Mouse (Mus musculus) forebrain, embryonic 11.5 days (tissue): ENCODE data around the gene Fndc8. TPM values are rescaled to one million over a fixed set of nuclear protein-coding genes. Genes with fewer than 3 reads are reported as not detected.
A peak's percentile ranks its signal among the peaks of the same experiment; 100 is the strongest.

Experiments
- ATAC-seq: fragments of 200-750 bp; cut with Nextera tagmentation; replicated peaks from 2 replicates; pipeline ENCODE4 v1.8.0; 2017; ENCODE audit warnings: moderate TSS enrichment; ENCODE audit not compliant: low FRiP score
- DNase-seq: peaks from one replicate; pipeline ENCODE4 v3.0.0-alpha.2; 2017; ENCODE audit warnings: low spot score
- H3K27ac ChIP-seq: fragments of 300-500 bp; sonication (generic); 2 replicates; pipeline ENCODE4 v1.5.1; 2014; ENCODE audit warnings: low read depth, low read length
- H3K27me3 ChIP-seq: fragments of 300-500 bp; sonication (generic); 2 replicates; pipeline ENCODE4 v1.6.1; 2014; ENCODE audit warnings: mild to moderate bottlenecking, low read length, mixed read lengths; ENCODE audit not compliant: control insufficient read depth, insufficient read depth
- H3K36me3 ChIP-seq: fragments of 300-500 bp; sonication (generic); 2 replicates; pipeline ENCODE4 v1.6.1; 2014; ENCODE audit warnings: mild to moderate bottlenecking, low read length, moderate library complexity, mixed read lengths; ENCODE audit not compliant: control insufficient read depth, insufficient read depth
- H3K4me1 ChIP-seq: fragments of 300-500 bp; sonication (generic); replicated peaks from 2 replicates; pipeline ENCODE4 v1.6.1; 2014; ENCODE audit warnings: low read length, mixed read lengths; ENCODE audit not compliant: control insufficient read depth, insufficient read depth
- H3K4me2 ChIP-seq: fragments of 300-500 bp; sonication (generic); 2 replicates; pipeline ENCODE4 v1.6.1; 2014; ENCODE audit warnings: low read depth, mild to moderate bottlenecking, low read length, moderate library complexity, mixed read lengths; ENCODE audit not compliant: severe bottlenecking
- H3K4me3 ChIP-seq: fragments of 300-500 bp; sonication (generic); 2 replicates; pipeline ENCODE4 v1.5.1; 2014; ENCODE audit warnings: low read depth, low read length
- H3K9ac ChIP-seq: fragments of 300-500 bp; sonication (generic); 2 replicates; pipeline ENCODE4 v1.6.1; 2014; ENCODE audit warnings: low read length
- H3K9me3 ChIP-seq: fragments of 300-500 bp; sonication (generic); 2 replicates; pipeline ENCODE4 v1.6.1; 2016; ENCODE audit warnings: low read length, mixed read lengths; ENCODE audit not compliant: control insufficient read depth
- WGBS: fragments of 180-500 bp; shearing (Covaris S2); extraction: QIAGEN DNeasy Blood & Tissue Kit; methylation state at CpG from one replicate; pipeline ENCODE4 v1.1.7; 2014; 5-methylcytosine and 5-hydroxymethylcytosine counted together
- polyA plus RNA-seq: library from polyadenylated mRNA; unstranded; fragments of >200 nt; fragmentation: Nextera tagmentation; extraction: Ambion mirVana; gene quantifications from 2 replicates; pipeline ENCODE4 v1.2.1, GENCODE M21; 2014

The Fndc8 gene
- polyA plus RNA-seq, 1 experiment from 2014 or later = 0.44 TPM

DNA sequence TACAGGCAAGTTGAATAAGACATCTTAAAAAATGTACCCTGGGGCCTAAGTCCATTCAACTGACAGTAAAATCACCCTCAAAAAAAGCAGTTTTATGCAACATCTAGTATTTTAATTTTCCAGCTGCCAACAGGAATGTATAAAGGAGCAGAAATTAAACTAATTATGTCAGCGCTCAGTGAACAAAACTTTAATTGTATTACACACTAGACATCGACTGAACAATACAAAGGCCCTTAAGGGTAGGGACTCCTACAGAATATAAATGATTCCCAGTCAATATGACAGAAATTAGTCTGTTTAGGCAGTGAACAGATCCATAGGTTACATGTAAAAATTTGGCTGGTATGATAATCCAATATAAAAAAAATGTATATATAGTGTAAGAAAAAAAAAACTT lies 28.9 kb upstream of the Fndc8 start:
- Histone ChIP-seq H3K9me3 (no peaks in the 10 kb centered on the region), H3K36me3 (no peaks in the 10 kb centered on the region), H3K27me3 (no peaks in the 10 kb centered on the region), H3K4me3 (no peak overlapping the region), H3K4me2 (no peak overlapping the region), H3K4me1 (peaks cover 10% of the 10 kb centered on the region; the same call in 1 of the 2 replicates), H3K27ac (peak overlapping the region; percentile 71; the same call in 1 of the 2 replicates), H3K9ac (no peak overlapping the region)
- ATAC-seq = peak; percentile 63; the same call in 1 of the 2 replicates
- WGBS = 31% methylated on average over 2 of the region's 2 CpGs
- no peak for DNase-seq

DNA sequence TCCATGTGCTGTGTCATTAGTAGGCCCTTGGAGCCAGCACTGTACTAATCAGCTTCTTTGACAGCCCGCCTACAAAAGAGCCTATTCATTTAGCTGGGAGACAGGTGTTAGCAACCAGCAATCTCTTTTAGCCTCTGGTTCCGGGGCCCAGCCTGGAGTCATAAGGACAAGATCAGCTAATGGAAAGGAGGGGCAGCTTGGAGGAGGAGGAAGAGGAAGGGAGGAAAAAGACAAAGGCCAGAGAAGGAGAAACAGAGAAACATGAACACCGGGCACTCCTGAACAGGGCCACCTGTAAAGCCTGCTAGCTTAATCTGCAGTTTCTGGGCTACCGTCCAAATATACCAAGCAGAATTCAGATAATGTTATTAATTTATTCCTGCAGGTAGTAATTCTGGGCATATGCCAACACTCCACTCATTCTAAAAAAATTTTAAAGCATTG lies 28.4 kb upstream of the Fndc8 start:
- H3K4me3 ChIP-seq = no peak overlapping the region
- 31% methylated on average over 4 of the region's 4 CpGs for WGBS
- no peaks in the 10 kb centered on the region for H3K36me3 ChIP-seq
- no peaks in the 10 kb centered on the region for H3K9me3 ChIP-seq
- H3K4me1 ChIP-seq = peaks cover 10% of the 10 kb centered on the region; the same call in 1 of the 2 replicates
- DNase-seq (no peak), ATAC-seq (peak; percentile 82)
- no peak overlapping the region for H3K9ac ChIP-seq
- H3K27ac ChIP-seq = peak overlapping the region; percentile 60
- no peaks in the 10 kb centered on the region for H3K27me3 ChIP-seq
- no peak overlapping the region for H3K4me2 ChIP-seq

DNA sequence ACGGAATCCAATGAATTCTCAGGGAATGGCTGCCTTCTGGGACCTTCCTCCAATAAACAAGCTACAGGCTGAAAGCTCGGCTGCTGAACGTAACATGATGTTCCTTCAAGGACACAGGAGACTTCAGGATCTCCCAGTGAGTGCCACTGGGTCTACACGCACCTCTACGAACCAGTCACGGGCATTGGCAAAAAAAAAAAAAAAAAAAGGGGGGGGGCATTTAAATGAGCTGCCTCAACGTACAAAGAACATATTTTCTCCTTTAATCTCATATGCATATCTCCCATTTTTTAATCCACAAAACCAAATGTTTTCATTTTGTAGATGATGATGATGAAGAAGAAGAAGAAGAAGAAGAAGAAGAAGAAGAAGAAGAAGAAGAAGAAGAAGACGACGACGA lies 26.0 kb upstream of the Fndc8 start:
- Histone ChIP-seq H3K27ac (no peak overlapping the region), H3K9ac (no peak overlapping the region), H3K27me3 (no peaks in the 10 kb centered on the region), H3K36me3 (no peaks in the 10 kb centered on the region), H3K9me3 (no peaks in the 10 kb centered on the region), H3K4me1 (peaks cover 10% of the 10 kb centered on the region; the same call in 1 of the 2 replicates), H3K4me3 (no peak overlapping the region), H3K4me2 (no peak overlapping the region)
- WGBS = 87% methylated on average over 10 of the region's 10 CpGs
- DNase-seq = no peak
- no peak for ATAC-seq

DNA sequence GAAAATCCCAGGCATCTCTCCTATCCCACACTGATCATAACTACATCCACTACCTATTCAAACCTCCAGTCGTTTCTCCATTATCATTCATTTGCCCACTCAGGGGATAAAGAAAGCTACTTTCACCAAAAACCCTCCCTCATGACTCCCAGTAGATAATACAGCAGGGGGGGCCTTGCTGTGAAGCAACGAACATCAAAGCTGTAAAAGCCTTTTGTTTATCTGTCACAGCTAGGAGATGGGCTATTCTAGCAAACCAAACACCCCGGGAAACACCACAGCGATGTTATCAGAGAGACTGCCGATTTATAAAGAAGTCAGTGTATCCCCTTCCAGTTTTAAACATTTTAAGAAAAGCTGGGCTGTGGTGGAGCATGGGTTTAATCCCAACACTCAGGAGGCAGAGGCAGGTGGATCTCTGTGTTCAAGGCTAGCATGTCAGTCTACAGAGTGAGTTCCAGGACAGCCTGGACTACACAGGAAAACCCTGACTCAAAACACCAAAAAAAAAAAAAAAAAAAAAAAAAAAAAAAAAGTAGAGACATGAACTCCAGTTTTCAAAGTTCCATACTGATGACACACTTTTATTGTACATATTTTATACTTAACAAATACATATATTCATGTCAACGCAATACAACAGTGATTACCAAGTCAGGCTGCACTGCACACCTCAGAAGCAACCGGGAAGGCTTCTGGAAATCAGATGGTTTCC lies 24.9 kb upstream of the Fndc8 start:
- Histone ChIP-seq H3K9me3 (no peaks in the 10 kb centered on the region), H3K4me1 (peaks cover 8% of the 10 kb centered on the region; the same call in 1 of the 2 replicates), H3K36me3 (no peaks in the 10 kb centered on the region), H3K4me3 (no peak overlapping the region), H3K4me2 (no peak overlapping the region), H3K9ac (no peak overlapping the region), H3K27ac (no peak overlapping the region), H3K27me3 (no peaks in the 10 kb centered on the region)
- no peak for DNase-seq
- WGBS = 35% methylated on average over 7 of the region's 7 CpGs
- ATAC-seq = no peak

DNA sequence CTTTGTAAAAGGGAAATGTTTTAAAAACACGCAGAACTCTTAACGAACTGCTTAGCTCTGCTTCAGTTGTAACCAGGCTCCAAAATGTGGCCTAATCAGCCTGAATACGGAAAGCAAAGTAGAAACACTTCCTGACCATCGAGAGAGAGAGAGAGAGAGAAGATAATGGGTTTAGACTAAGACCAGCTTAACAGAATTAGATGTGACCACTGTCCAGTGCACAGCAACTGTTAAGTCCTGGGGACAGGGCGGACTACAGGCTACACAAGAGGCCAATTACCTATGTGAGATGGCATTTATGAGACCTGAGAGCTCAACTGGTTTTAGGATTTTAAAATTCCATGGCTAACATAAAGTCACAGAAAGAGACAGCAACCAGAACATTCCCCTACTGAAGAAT lies 24.0 kb upstream of the Fndc8 start:
- no peak overlapping the region for H3K9ac ChIP-seq
- H3K36me3 ChIP-seq = no peaks in the 10 kb centered on the region
- no peaks in the 10 kb centered on the region for H3K27me3 ChIP-seq
- ATAC-seq (no peak), DNase-seq (no peak)
- no peak overlapping the region for H3K4me3 ChIP-seq
- 50% methylated on average over 5 of the region's 5 CpGs for WGBS
- no peaks in the 10 kb centered on the region for H3K9me3 ChIP-seq
- no peak overlapping the region for H3K27ac ChIP-seq
- H3K4me2 ChIP-seq = no peak overlapping the region
- peaks cover 1% of the 10 kb centered on the region; the same call in 1 of the 2 replicates for H3K4me1 ChIP-seq

DNA sequence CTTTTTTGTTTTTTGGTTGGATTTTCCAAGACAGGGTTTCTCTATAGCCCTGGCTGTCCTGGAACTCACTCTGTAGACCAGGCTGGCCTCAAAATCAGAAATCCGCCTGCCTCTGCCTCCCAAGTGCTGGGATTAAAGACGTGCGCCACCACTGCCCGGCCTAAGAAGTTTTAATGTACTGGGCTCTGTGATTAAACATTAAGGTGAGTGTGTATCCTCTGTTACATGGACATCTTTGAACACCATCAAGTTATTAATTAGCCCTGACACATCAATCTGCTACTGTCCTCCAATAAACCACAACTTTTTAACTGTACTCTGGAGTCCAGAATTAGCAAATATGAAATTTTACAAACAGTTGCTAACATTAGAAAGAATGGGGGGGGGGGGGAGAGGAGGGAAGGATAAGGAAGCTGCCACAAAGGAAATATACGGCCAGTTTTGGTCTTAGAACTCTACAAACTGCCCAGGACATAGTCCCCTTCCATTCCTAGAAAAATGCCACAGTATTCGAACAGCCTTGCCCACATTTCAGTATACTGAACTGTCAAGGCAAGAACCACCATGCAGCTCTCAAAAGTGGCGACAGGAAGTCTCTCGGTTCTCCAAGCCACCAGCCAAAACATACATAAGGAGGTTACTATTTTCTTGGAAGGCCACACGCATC lies 22.3 kb upstream of the Fndc8 start:
- peak overlapping the region; percentile 78; the same call in 1 of the 2 replicates for H3K4me2 ChIP-seq
- no peak overlapping the region for H3K27ac ChIP-seq
- H3K9ac ChIP-seq = no peak overlapping the region
- H3K36me3 ChIP-seq = no peaks in the 10 kb centered on the region
- no peak for ATAC-seq
- H3K4me1 ChIP-seq = 0 out of 2 replicates have a peak, but pooled peaks cover 1% of the 10 kb centered on the region
- no peaks in the 10 kb centered on the region for H3K27me3 ChIP-seq
- no peak for DNase-seq
- peak overlapping the region; percentile 76 for H3K4me3 ChIP-seq
- no peaks in the 10 kb centered on the region for H3K9me3 ChIP-seq
- WGBS = 80% methylated on average over 9 of the region's 9 CpGs

DNA sequence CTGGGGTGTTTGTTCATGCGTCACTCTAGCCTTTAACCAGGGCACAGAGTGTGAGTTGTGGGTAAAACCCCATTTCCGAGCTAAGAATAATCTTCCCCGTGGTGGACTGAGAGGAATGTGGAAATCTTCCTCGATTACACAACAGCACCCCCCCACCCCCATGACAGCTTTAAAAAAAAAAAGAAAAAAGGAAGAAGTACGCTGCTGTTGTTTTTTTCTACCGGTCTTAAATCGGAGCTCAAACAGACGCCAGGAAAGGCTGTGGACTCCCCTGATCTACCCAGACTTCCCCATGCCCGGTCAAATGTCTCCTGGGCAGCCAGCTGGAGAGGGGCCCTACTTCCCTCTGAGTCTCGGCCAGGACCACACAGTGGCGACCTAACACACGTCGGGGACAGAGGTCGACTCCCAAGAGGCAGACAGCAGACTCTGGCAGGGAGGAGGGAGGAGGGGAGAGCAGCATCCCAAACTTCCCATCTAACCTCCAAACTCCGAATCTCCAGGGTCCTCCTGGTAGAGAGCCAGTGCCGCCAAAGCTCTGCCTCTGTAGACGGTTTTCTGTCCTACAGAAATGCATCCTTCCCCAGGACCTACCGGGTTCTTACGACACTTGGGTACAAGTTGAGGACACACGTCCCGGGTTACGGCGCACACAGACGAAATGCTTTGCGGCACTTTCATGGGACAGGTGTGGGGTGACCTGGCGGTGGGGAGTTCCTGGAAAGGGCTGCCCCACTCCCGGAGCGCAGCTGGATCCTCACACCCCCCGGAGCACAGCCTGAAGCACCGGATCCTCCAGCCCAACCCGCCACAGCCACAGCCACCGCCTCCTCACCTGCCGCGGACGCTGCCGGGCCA lies 21.5 kb upstream of the Fndc8 start:
- H3K36me3 ChIP-seq = no peaks in the 10 kb centered on the region
- H3K27me3 ChIP-seq = no peaks in the 10 kb centered on the region
- DNase-seq = peak; percentile 56
- H3K4me3 ChIP-seq = peak overlapping the region; percentile 76
- WGBS = 5% methylated on average over 36 of the region's 36 CpGs
- H3K4me2 ChIP-seq = peak overlapping the region; percentile 78
- peak overlapping the region; percentile 75 for H3K9ac ChIP-seq
- peak; percentile 37; the same call in 1 of the 2 replicates for ATAC-seq
- 0 out of 2 replicates have a peak, but pooled peaks cover 1% of the 10 kb centered on the region for H3K4me1 ChIP-seq
- H3K27ac ChIP-seq = no peak overlapping the region
- H3K9me3 ChIP-seq = no peaks in the 10 kb centered on the region

DNA sequence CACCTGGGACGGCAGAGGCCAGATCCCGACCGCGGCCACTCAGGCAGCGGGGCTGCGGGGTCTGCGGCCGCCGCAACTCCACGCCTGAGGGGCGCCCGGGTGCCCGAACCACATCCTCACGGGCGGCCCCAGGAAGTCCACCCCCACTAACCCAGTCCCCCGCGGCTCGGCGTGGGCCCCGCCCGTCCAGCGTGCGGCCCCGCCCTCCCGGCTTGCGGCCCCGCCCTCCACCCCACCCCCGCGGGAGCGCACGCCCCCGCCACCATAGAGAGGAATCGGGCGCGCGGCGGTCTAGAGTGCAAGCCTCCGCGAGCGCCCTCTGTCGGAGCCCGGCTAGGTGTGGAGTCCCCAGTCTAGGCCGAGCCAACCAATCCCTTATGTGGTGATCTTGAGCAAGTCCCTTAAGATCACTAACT lies 20.9 kb upstream of the Fndc8 start, which contains the start of gene Rffl:
TSS of gene Rffl (minus strand) at position 180 of the 416 bp plus-strand sequence.
- under 1% methylated on average over 43 of the region's 43 CpGs for WGBS
- H3K27me3 ChIP-seq = no peaks in the 10 kb centered on the region
- DNase-seq (peak; percentile 98), ATAC-seq (peak; percentile 96)
- H3K4me2 ChIP-seq = peak within 1 kb of the TSS; percentile 78
- H3K9ac ChIP-seq = peak within 1 kb of the TSS; percentile 75
- H3K4me3 ChIP-seq = peak within 1 kb of the TSS; percentile 76
- H3K9me3 ChIP-seq = no peaks in the 10 kb centered on the region
- no peak within 1 kb of the TSS for H3K27ac ChIP-seq
- H3K36me3 ChIP-seq = no peaks in the 10 kb centered on the region
- H3K4me1 ChIP-seq = 0 out of 2 replicates have a peak, but pooled peaks cover 1% of the 10 kb centered on the region
